Mouse (Mus musculus) liver, embryonic 12.5 days (tissue): ENCODE results near the gene D630003M21Rik. TPM values are rescaled to one million over a fixed set of nuclear protein-coding genes. Genes with fewer than 3 reads are reported as not detected.
A peak's percentile ranks its signal among the peaks of the same experiment; 100 is the strongest.

ENCODE experiments used
- ATAC-seq: fragments of 200-750 bp; cut with Nextera tagmentation; 2 replicates; pipeline ENCODE4 v1.8.0; 2017; ENCODE audit warnings: moderate number of reproducible peaks, mild to moderate bottlenecking, moderate library complexity
- H3K27ac ChIP-seq: fragments of 300-500 bp; sonication (generic); 2 replicates; pipeline ENCODE4 v1.5.1; 2016; ENCODE audit warnings: mild to moderate bottlenecking
- H3K27me3 ChIP-seq: fragments of 300-500 bp; sonication (generic); replicated peaks from 2 replicates; pipeline ENCODE4 v1.6.1; 2016; ENCODE audit warnings: mild to moderate bottlenecking, moderate library complexity
- H3K36me3 ChIP-seq: fragments of 300-500 bp; sonication (generic); 2 replicates; pipeline ENCODE4 v1.6.1; 2016; ENCODE audit warnings: mild to moderate bottlenecking, moderate library complexity
- H3K4me1 ChIP-seq: fragments of 300-500 bp; sonication (generic); 2 replicates; pipeline ENCODE4 v1.6.1; 2016
- H3K4me2 ChIP-seq: fragments of 300-500 bp; sonication (generic); 2 replicates; pipeline ENCODE4 v1.6.1; 2016; ENCODE audit warnings: mild to moderate bottlenecking, moderate library complexity
- H3K4me3 ChIP-seq: fragments of 300-500 bp; sonication (generic); 2 replicates; pipeline ENCODE4 v1.5.1; 2016; ENCODE audit warnings: mild to moderate bottlenecking, moderate library complexity
- H3K9ac ChIP-seq: fragments of 300-500 bp; sonication (generic); 2 replicates; pipeline ENCODE4 v1.6.1; 2016; ENCODE audit warnings: mild to moderate bottlenecking, moderate library complexity
- H3K9me3 ChIP-seq: fragments of 300-500 bp; sonication (generic); replicated peaks from 2 replicates; pipeline ENCODE4 v1.6.1; 2016; ENCODE audit warnings: mild to moderate bottlenecking, moderate library complexity
- WGBS: fragments of 180-500 bp; shearing (Covaris S2); methylation state at CpG from one replicate; pipeline ENCODE4 v1.1.7; 2016; ENCODE audit not compliant: insufficient replicate concordance; 5-methylcytosine and 5-hydroxymethylcytosine counted together
- polyA plus RNA-seq: library from polyadenylated mRNA; unstranded; fragments of >200 nt; fragmentation: Nextera tagmentation; extraction: Ambion mirVana; gene quantifications from 2 replicates; pipeline ENCODE4 v1.2.1, GENCODE M21; 2016

D630003M21Rik gene
- polyA plus RNA-seq, 1 experiment from 2014 or later, result 0.39 TPM

- Histone ChIP-seq H3K27me3 (no peaks in the 10 kb centered on the region), H3K9ac (peak overlapping the region; percentile 59), H3K9me3 (no peaks in the 10 kb centered on the region), H3K4me3 (peak overlapping the region; percentile 35), H3K27ac (peak overlapping the region; percentile 72), H3K4me1 (peaks cover 53% of the 10 kb centered on the region), H3K36me3 (no peaks in the 10 kb centered on the region), H3K4me2 (peak overlapping the region; percentile 61)
- ATAC-seq, result 0 out of 2 replicates have a peak, but pooled peaks have one; percentile 29
- 22% methylated on average over 7 of the region's 7 CpGs for WGBS
Observed at GRCm38 (mm10) chr2:158159376-158160235, 69.4 kb downstream of the D630003M21Rik start.

- Histone ChIP-seq H3K4me3 (no peak overlapping the region), H3K27me3 (no peaks in the 10 kb centered on the region), H3K27ac (no peak overlapping the region), H3K9ac (no peak overlapping the region), H3K4me1 (peaks cover 70% of the 10 kb centered on the region), H3K36me3 (no peaks in the 10 kb centered on the region), H3K9me3 (no peaks in the 10 kb centered on the region), H3K4me2 (no peak overlapping the region)
- no peak for ATAC-seq
- 70% methylated on average over 8 of the region's 8 CpGs for WGBS
Observed at GRCm38 (mm10) chr2:158157654-158158053, 71.4 kb downstream of the D630003M21Rik start.

GRCm38 (mm10) chr2:158156487-158156886, 72.5 kb downstream of the D630003M21Rik start:
- Histone ChIP-seq H3K4me1 (peaks cover 73% of the 10 kb centered on the region), H3K27ac (peak overlapping the region; percentile 37; the same call in 1 of the 2 replicates), H3K4me2 (no peak overlapping the region)

GRCm38 (mm10) chr2:158155615-158156014, 73.4 kb downstream of the D630003M21Rik start:
- peaks cover 65% of the 10 kb centered on the region for H3K4me1 ChIP-seq
- WGBS, result 26% methylated on average over 2 of the region's 2 CpGs

More at GRCm38 (mm10) chr2:158156487-158156886, 72.5 kb downstream of the D630003M21Rik start:
- H3K9ac ChIP-seq, result no peak overlapping the region
- ATAC-seq, result no peak
- no peak overlapping the region for H3K4me3 ChIP-seq
- H3K36me3 ChIP-seq, result no peaks in the 10 kb centered on the region
- no peaks in the 10 kb centered on the region for H3K27me3 ChIP-seq
- H3K9me3 ChIP-seq, result no peaks in the 10 kb centered on the region
- WGBS, result 67% methylated on average over 9 of the region's 9 CpGs

GRCm38 (mm10) chr2:158155101-158155500, 73.9 kb downstream of the D630003M21Rik start:
- 68% methylated on average over 7 of the region's 7 CpGs for WGBS
- H3K36me3 ChIP-seq, result no peaks in the 10 kb centered on the region
- no peaks in the 10 kb centered on the region for H3K27me3 ChIP-seq
- peaks cover 60% of the 10 kb centered on the region for H3K4me1 ChIP-seq
- no peak overlapping the region for H3K4me2 ChIP-seq
- no peak for ATAC-seq
- H3K9ac ChIP-seq, result no peak overlapping the region
- H3K27ac ChIP-seq, result peak overlapping the region; percentile 77
- H3K9me3 ChIP-seq, result peaks cover 7% of the 10 kb centered on the region; the same call in 1 of the 2 replicates
- H3K4me3 ChIP-seq, result no peak overlapping the region

More at GRCm38 (mm10) chr2:158155615-158156014, 73.4 kb downstream of the D630003M21Rik start:
- no peak overlapping the region for H3K4me3 ChIP-seq
- no peak overlapping the region for H3K4me2 ChIP-seq
- no peaks in the 10 kb centered on the region for H3K27me3 ChIP-seq
- ATAC-seq, result no peak
- no peaks in the 10 kb centered on the region for H3K36me3 ChIP-seq
- H3K27ac ChIP-seq, result peak overlapping the region; percentile 55
- peaks cover 7% of the 10 kb centered on the region; the same call in 1 of the 2 replicates for H3K9me3 ChIP-seq
- H3K9ac ChIP-seq, result no peak overlapping the region

- no peak for ATAC-seq
- H3K27ac ChIP-seq, result peak overlapping the region; percentile 77
- H3K9ac ChIP-seq, result no peak overlapping the region; the same call in 1 of the 2 replicates
- no peak overlapping the region; the same call in 1 of the 2 replicates for H3K4me3 ChIP-seq
- no peaks in the 10 kb centered on the region for H3K27me3 ChIP-seq
- WGBS, result 71% methylated on average over 8 of the region's 8 CpGs
- H3K9me3 ChIP-seq, result peaks cover 7% of the 10 kb centered on the region; the same call in 1 of the 2 replicates
- no peaks in the 10 kb centered on the region for H3K36me3 ChIP-seq
- peak overlapping the region; percentile 92 for H3K4me2 ChIP-seq
- H3K4me1 ChIP-seq, result peaks cover 55% of the 10 kb centered on the region
Observed at GRCm38 (mm10) chr2:158154641-158155040, 74.4 kb downstream of the D630003M21Rik start.

- Histone ChIP-seq H3K4me3 (peak overlapping the region; percentile 58), H3K4me1 (peaks cover 49% of the 10 kb centered on the region), H3K4me2 (peak overlapping the region; percentile 92), H3K27ac (peak overlapping the region; percentile 77), H3K9me3 (peaks cover 7% of the 10 kb centered on the region; the same call in 1 of the 2 replicates), H3K9ac (peak overlapping the region; percentile 75), H3K27me3 (no peaks in the 10 kb centered on the region), H3K36me3 (no peaks in the 10 kb centered on the region)
- ATAC-seq, result peak; percentile 60
- WGBS, result 2% methylated on average over 22 of the region's 22 CpGs
Observed at GRCm38 (mm10) chr2:158153728-158154343, 75.2 kb downstream of the D630003M21Rik start.

GRCm38 (mm10) chr2:158152685-158153309, 76.2 kb downstream of the D630003M21Rik start:
- peak overlapping the region; percentile 58 for H3K4me3 ChIP-seq
- peaks cover 7% of the 10 kb centered on the region; the same call in 1 of the 2 replicates for H3K9me3 ChIP-seq
- no peaks in the 10 kb centered on the region for H3K36me3 ChIP-seq
- peak; percentile 65 for ATAC-seq
- peak overlapping the region; percentile 75 for H3K9ac ChIP-seq
- H3K4me2 ChIP-seq, result peak overlapping the region; percentile 92
- H3K27ac ChIP-seq, result peak overlapping the region; percentile 77
- no peaks in the 10 kb centered on the region for H3K27me3 ChIP-seq
- H3K4me1 ChIP-seq, result peaks cover 58% of the 10 kb centered on the region
- WGBS, result 16% methylated on average over 6 of the region's 6 CpGs

GRCm38 (mm10) chr2:158151077-158151476, 77.9 kb downstream of the D630003M21Rik start:
- ATAC-seq, result no peak
- H3K9ac ChIP-seq, result no peak overlapping the region
- peaks cover 7% of the 10 kb centered on the region; the same call in 1 of the 2 replicates for H3K9me3 ChIP-seq
- WGBS, result 91% methylated on average over 3 of the region's 3 CpGs
- H3K4me3 ChIP-seq, result no peak overlapping the region
- no peak overlapping the region for H3K27ac ChIP-seq
- peaks cover 56% of the 10 kb centered on the region for H3K4me1 ChIP-seq
- H3K27me3 ChIP-seq, result no peaks in the 10 kb centered on the region
- H3K4me2 ChIP-seq, result no peak overlapping the region
- H3K36me3 ChIP-seq, result no peaks in the 10 kb centered on the region

GRCm38 (mm10) chr2:158146971-158147370, 82.1 kb downstream of the D630003M21Rik start:
- H3K27ac ChIP-seq, result no peak overlapping the region
- no peak overlapping the region for H3K9ac ChIP-seq
- H3K4me3 ChIP-seq, result no peak overlapping the region
- WGBS, result 83% methylated on average over 8 of the region's 8 CpGs
- H3K36me3 ChIP-seq, result peaks cover 13% of the 10 kb centered on the region
- no peak for ATAC-seq
- H3K9me3 ChIP-seq, result peaks cover 7% of the 10 kb centered on the region; the same call in 1 of the 2 replicates
- H3K4me2 ChIP-seq, result no peak overlapping the region
- peaks cover 61% of the 10 kb centered on the region for H3K4me1 ChIP-seq
- no peaks in the 10 kb centered on the region for H3K27me3 ChIP-seq

- Histone ChIP-seq H3K4me2 (peak within 1 kb of the TSS; percentile 79), H3K4me3 (peak within 1 kb of the TSS; percentile 74), H3K9me3 (peaks cover 5% of the 10 kb centered on the region; the same call in 1 of the 2 replicates), H3K9ac (peak within 1 kb of the TSS; percentile 87), H3K4me1 (peaks cover 65% of the 10 kb centered on the region), H3K27me3 (no peaks in the 10 kb centered on the region), H3K36me3 (peaks cover 21% of the 10 kb centered on the region), H3K27ac (peak within 1 kb of the TSS; percentile 98)
- peak; percentile 61 for ATAC-seq
- WGBS, result 1% methylated on average over 33 of the region's 33 CpGs
Observed at GRCm38 (mm10) chr2:158146223-158146622, 82.8 kb downstream of the D630003M21Rik start, which contains the start of gene Tgm2. Gene Tgm2, minus strand, starts transcription at chr2:158146436.
